Mouse (Mus musculus) testis, adult 2 months (tissue): Measurements from ENCODE around the gene Cldn20.

Experiments used
- CTCF ChIP-seq: fragments of 200-500 bp; IDR thresholded peaks from 2 replicates; pipeline ENCODE4 v1.5.1; 2012; ENCODE audit warnings: low read depth, mild to moderate bottlenecking, inconsistent platforms, low read length, moderate library complexity; ENCODE audit not compliant: control insufficient read depth, insufficient read depth, insufficient replicate concordance
- POLR2A ChIP-seq: fragments of 200-500 bp; IDR thresholded peaks from 2 replicates; pipeline ENCODE4 v1.6.1; 2012; ENCODE audit warnings: low read depth, mild to moderate bottlenecking, inconsistent platforms, low read length, moderate library complexity; ENCODE audit not compliant: control insufficient read depth

DNA sequence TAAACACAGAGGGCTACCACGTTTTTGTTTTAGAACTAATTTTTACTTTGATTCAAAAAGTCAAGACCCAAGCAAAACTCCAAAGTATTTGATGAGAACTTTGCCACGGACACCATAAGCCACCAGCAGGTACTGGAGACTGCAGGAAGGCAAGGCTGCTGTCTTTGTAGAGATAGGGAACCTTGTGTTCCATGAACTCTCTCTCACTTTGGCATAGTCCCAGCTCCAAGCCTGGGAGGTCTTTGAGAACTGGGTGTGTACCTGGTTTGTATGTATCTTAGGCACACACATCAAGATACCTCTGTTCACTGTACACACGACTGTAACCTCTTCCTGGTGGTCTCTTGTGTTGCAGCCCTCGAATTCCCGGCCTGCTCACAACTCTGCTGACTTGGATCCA is 18.0 kb upstream of the Cldn20 start:
- no peak for TF ChIP-seq CTCF
- TF ChIP-seq POLR2A = no peak
